Mouse (Mus musculus) 3134 (cell line): ENCODE data around the gene Rorc.

Experiments used
- DNase-seq: peaks from one replicate; pipeline ENCODE4 v3.0.0-alpha.2; 2011; ENCODE audit warnings: low spot score; ENCODE audit not compliant: insufficient read length; ENCODE audit errors: extremely low read depth

Rorc gene

DNA sequence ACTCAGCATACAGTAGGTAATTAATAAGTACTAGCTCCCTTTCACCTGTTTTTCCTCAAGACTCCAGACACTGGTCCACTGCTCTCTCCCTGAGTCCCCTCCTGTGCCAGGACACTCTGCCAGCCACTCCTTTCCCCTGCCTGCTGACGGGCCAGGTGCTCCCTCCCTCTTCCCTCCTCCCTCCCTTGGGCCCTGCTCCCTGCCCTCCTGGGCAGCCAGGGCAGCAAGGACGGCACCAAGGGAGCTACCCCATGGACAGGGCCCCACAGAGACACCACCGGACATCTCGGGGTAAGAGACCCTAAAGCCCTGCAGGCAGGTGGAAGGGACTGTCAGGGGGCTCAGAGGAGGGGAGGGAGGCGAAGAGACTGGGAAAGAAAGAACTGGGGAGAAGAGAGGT lies at the start of gene Rorc:
TSS of gene Rorc (plus strand) at position 154 of the 400 bp plus-strand sequence.
- DNase-seq = peak; percentile 55

- no peak for DNase-seq
Observed at GRCm38 (mm10) chr3:94328681-94329080, 43.9 kb upstream of the Rorc start.

- no peak for DNase-seq
Observed at GRCm38 (mm10) chr3:94334442-94334841, 38.2 kb upstream of the Rorc start.

- no peak for DNase-seq
Observed at GRCm38 (mm10) chr3:94338522-94338921, 34.1 kb upstream of the Rorc start.

- no peak for DNase-seq
Observed at GRCm38 (mm10) chr3:94341959-94342422, 30.6 kb upstream of the Rorc start, which contains the start of gene Them5. Gene Them5 (plus strand): TSS chr3:94342099.

DNA sequence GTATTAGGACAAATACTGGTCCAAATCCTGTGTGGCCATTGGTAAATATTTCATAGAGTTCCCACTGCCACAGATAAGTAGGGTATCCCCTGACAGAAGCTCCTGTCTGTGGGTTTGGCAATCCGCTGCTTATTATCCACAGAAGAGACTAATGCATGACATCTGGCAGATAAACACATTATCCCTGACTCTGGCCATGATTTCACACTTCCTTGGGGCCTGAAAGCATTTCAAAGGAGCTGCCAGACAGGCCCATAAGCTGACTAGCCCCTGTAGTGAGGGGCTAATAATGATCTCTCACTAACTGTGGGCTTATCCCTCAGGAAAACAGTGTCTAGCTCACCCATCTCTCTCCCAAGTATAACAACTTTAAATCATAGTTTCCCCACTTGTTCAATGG lies 30.0 kb upstream of the Rorc start:
- no peak for DNase-seq

- no peak for DNase-seq
Observed at GRCm38 (mm10) chr3:94344182-94344581, 28.4 kb upstream of the Rorc start.

- DNase-seq = no peak
Observed at GRCm38 (mm10) chr3:94344897-94345296, 27.7 kb upstream of the Rorc start.

- DNase-seq = no peak
Observed at GRCm38 (mm10) chr3:94348146-94348545, 24.4 kb upstream of the Rorc start.

DNA sequence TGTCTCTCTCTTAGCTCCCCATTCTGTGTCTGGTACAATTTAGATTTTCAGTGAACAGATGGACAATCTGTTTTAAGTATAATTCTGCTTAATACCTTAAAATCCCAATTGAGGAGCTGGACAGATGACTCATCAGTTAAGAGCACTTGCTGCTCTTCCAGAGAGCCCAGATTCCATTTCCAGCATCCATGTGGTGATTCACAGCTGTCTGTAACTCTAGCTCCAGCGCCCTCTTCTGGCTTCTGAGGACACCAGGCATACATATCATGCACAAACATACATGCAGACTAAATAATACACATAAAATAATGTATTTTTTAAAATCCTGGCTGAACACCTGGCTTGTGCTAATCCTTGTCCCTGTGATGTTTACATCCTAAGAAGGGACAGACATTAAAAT lies 11.8 kb upstream of the Rorc start:
- DNase-seq = peak; percentile 47

- DNase-seq = no peak
Observed at GRCm38 (mm10) chr3:94362138-94362537, 10.5 kb upstream of the Rorc start, which contains the start of gene C2cd4d. Gene C2cd4d (plus strand): TSS chr3:94362438.

DNA sequence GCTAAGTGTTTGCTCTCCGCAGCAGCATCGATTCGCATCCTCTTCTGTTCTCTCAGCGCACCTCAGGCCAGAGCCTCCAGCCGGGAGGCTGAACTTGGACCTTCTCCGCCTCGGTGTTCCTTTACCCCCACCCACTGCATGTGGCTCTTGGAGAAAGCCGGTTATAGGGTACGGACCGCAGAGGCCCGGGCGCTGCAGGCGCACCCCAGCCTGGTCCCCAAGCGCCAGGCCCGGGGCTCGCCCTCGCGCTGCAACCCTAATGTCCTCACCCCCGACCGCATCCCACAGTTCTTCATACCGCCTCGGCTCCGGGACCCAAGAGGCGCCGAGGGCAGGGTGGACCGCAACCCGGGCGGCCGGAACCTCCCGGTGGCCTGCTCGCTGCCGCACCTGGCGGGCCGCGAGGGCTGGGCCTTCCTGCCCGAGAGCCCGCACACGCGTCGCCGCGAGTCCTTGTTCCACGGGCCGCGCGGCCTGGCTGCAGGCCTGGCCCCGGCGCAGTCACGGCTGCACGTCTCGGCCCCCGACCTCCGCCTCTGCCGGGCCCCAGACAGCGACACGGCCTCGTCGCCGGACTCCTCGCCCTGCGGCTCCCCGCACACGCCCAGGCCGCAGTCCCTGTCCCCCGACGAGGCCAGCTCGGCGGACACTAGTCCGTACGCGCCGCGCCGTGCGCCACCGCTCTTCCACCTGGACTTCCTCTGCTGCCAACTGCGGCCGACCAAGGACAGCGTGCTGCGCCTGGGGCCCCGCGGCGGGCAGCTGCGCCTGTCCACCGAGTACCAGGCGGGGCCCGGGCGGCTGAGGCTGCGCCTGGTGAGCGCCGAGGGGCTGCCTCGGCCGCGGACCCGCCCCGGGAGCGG lies 9.1 kb upstream of the Rorc start:
- no peak for DNase-seq

DNA sequence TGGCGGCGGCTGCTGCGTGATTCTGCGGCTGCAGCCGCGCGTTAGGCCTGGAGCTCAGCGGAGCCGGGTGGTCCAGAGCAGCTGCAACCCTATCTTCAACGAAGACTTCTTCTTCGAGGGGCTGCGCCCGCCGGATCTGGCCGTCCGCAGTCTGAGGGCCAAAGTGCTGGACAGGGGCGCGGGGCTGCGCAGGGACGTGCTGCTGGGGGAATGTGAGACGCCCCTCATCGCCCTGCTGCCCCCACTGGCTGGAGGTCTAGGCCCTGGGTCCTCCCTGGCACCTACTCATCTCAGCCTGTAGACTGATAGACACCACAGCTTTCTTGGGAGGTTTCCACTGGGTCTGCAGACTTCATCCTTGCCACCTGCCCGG lies 8.5 kb upstream of the Rorc start:
- DNase-seq = no peak

GRCm38 (mm10) chr3:94366761-94367160 lies 5.8 kb upstream of the Rorc start:
- peak; percentile 36 for DNase-seq

DNA sequence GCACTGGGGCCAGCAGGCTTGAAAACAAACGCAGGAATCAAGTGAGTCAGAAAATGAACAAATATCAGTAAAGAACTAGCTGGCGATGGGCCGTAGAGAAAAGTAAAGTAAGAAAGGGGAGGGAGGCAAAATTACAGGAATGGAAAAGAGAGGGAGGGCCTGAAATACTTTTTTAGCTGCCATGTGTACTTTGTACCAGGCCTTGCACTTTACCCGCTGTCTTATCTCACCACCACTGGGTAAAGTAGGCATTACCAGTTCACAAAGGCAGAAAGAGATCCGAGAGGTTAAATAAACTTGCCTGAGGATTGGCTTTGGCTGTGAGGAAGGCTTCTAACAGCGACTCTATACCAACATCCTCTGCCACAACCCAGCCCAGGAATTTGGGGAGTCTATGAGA lies 5.1 kb upstream of the Rorc start:
- DNase-seq = no peak

DNA sequence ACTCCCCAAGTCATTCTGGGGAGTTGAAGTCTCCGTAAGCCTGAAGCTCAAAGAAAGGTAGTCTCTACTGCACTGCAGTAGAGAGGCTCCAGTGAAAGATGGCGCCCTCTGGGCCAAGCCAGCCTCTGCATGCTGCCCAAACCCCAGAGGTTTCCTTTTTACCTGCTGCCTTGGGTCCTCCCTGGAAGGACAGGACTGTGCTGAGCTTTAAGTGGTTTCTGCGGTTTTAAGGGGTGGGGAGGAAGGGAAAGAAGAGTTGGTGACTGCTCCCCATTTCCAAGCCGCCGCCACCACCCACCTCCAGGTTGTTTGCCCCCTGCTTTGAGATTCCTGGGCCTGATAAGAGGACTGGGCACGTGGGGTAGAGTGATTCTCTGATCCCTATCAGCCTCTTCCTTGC lies 4.0 kb upstream of the Rorc start:
- DNase-seq = no peak

GRCm38 (mm10) chr3:94369709-94370108 lies 2.9 kb upstream of the Rorc start:
- no peak for DNase-seq

- DNase-seq = peak; percentile 75
Observed at GRCm38 (mm10) chr3:94371637-94372036, 957 bp upstream of the Rorc start.

- no peak for DNase-seq
Observed at GRCm38 (mm10) chr3:94372038-94372437, 556 bp upstream of the Rorc start.

DNA sequence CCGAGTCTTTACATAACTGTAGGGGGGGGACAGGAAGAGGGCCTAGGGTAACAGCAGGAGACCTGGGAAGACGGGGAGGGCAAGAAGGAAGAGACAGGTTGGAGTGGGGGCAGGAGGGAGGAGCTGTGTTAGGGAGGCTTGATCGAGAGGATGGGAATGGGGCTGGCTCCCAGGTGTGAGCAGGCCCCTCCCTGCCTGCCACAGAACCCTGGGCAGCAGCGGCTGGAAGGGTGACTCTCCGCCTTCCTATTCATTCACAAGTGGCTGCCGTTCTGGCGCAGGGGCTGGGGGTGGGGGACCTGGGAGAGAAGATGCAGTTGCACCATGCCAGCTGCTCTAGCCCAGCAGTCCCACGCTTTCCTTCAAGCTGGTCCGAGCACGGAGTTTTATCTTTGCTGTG lies 496 bp downstream of the Rorc start:
- DNase-seq = peak; percentile 41

DNA sequence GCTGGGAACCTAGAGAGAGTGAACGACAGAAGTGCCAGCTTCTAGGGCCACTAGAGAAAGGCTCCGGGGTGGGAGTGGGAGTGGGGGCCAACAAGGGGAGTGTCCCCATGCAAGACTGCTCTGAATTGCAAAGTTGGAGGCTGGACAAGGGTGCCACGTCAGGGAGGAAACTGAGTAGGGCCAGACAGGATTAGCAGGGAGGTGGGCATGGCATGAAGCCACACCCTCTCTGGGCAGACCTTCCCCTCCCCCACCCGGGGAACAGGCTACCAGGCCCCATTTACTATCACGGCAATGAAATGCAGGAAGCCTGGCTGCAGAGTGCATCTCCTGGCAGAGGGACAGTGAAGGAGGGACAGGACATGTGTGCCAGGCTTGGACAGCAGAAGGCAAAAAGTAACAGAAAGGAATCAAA lies 1.0 kb downstream of the Rorc start:
- DNase-seq = peak; percentile 45

DNA sequence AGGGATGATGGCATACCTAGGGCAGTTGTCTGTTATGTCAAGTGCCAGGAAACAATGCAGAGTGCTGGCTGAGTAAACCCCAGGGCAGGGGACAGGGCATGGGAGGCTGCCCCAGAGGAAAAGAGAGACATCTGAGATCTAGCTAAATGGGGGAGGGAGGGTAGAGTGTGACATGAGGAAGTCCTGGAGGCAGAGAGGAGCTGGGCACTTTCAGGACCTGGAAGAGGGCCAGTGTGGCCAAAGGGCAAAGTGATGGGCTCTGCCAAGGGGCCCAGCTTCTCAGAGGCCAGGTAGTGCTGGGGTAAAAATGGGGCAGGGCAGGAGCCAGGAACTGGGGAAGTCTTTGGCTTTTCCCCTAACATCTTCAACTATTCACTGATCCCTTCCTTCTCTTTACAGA lies 2.0 kb downstream of the Rorc start:
- no peak for DNase-seq
